Mouse (Mus musculus) kidney, adult 18-20 months (tissue): ENCODE results near the gene Abca14.

Experiments used
- DNase-seq: peaks from one replicate; pipeline ENCODE4 v3.0.0; 2021

Abca14 gene

GRCm38 (mm10) chr7:120203789-120204188 lies at the start of gene Abca14:
Abca14 (plus strand) TSS chr7:120203961.
- DNase-seq = peak; percentile 90

- DNase-seq = no peak
Observed at GRCm38 (mm10) chr7:120156841-120157409, 46.8 kb upstream of the Abca14 start.

- no peak for DNase-seq
Observed at GRCm38 (mm10) chr7:120157575-120158061, 46.1 kb upstream of the Abca14 start.

GRCm38 (mm10) chr7:120158121-120158613 lies 45.6 kb upstream of the Abca14 start:
- no peak for DNase-seq

GRCm38 (mm10) chr7:120163581-120164251 lies 40.0 kb upstream of the Abca14 start:
- DNase-seq = peak; percentile 27

GRCm38 (mm10) chr7:120172188-120172700 lies 31.5 kb upstream of the Abca14 start:
- no peak for DNase-seq

GRCm38 (mm10) chr7:120173603-120174244 lies 30.0 kb upstream of the Abca14 start, which contains the start of gene Anks4b:
Anks4b (plus strand) TSS chr7:120173858.
- DNase-seq = peak; percentile 89

GRCm38 (mm10) chr7:120174723-120175504 lies 28.8 kb upstream of the Abca14 start:
- no peak for DNase-seq

- DNase-seq = no peak
Observed at GRCm38 (mm10) chr7:120177611-120178010, 26.1 kb upstream of the Abca14 start.

- no peak for DNase-seq
Observed at GRCm38 (mm10) chr7:120178935-120179334, 24.8 kb upstream of the Abca14 start.

GRCm38 (mm10) chr7:120180547-120180946 lies 23.2 kb upstream of the Abca14 start:
- no peak for DNase-seq

GRCm38 (mm10) chr7:120181401-120182230 lies 22.1 kb upstream of the Abca14 start:
- DNase-seq = no peak

GRCm38 (mm10) chr7:120182891-120183290 lies 20.9 kb upstream of the Abca14 start:
- DNase-seq = no peak

- peak; percentile 27 for DNase-seq
Observed at GRCm38 (mm10) chr7:120188946-120189345, 14.8 kb upstream of the Abca14 start.

- peak; percentile 65 for DNase-seq
Observed at GRCm38 (mm10) chr7:120189369-120190149, 14.2 kb upstream of the Abca14 start.

- DNase-seq = peak; percentile 69
Observed at GRCm38 (mm10) chr7:120190150-120190665, 13.6 kb upstream of the Abca14 start.

GRCm38 (mm10) chr7:120192207-120192606 lies 11.6 kb upstream of the Abca14 start:
- DNase-seq = no peak

GRCm38 (mm10) chr7:120192816-120193215 lies 10.9 kb upstream of the Abca14 start:
- DNase-seq = no peak

GRCm38 (mm10) chr7:120195207-120195606 lies 8.6 kb upstream of the Abca14 start:
- DNase-seq = no peak

GRCm38 (mm10) chr7:120201231-120201744 lies 2.5 kb upstream of the Abca14 start:
- DNase-seq = peak; percentile 73
